Mouse (Mus musculus): ENCODE data around the gene Nfe2. TPM values are rescaled to one million over a fixed set of nuclear protein-coding genes. Genes with fewer than 3 reads are reported as not detected.

Gene Nfe2
- polyA plus RNA-seq (2015; fragmentation: Nextera tagmentation; extraction: Ambion mirVana) = 0.65 and 0.69 TPM in 2 replicates

DNA sequence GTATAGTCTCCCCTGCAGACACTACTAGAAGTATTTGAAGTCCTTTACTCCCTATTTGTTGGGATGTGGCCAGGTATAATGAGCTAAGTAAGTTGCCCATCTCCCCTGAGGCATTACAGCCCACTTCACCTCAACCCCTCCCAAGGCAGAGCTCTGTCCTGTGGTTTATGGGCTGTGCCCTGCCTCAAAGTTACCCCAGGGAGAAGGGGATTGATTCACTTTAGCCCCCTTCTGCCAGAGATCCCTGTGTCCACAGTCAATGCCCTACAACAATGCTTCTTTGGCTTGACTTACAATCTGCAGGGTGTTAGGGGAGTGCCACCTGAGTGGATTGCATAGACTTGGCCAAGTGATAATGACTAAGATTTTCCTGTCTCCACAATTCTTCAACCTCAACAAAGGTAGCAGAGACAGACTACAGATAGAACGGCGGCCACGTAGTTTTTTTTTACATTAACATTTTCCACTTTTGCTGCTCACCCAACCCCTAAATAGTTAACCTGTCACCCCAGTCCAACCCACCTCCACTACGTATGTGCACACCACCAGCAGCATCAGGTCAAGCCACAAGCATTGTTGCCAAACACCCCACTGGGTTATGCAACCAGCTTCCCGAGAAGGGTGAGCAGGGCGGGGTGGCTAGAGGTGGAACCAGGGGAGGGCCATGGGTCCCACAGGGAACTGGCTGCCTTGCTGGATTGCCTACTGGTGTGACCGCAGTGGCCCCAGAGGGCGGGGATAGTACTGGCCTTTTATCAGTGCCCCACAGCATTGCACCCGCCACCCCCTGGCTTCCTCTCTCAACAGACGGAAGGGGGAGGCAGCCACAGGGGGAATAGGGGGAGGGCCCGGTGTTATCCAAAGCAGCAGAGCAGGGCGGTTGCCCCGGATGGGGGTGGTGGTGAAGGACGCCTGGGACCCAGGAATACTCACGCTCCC lies at the start of gene Nfe2:
TSS of gene Nfe2 (minus strand) at position 614 of the 939 bp plus-strand sequence.
- H3K9me3 ChIP-seq (ENCODE audit: control insufficient read depth, low read length) = no peaks in the 10 kb centered on the region
- H3K36me3 ChIP-seq (ENCODE audit: control insufficient read depth, insufficient read depth, low read length) = no peaks in the 10 kb centered on the region
- H3K27ac ChIP-seq (ENCODE audit: low read depth, low read length) = no peak within 1 kb of the TSS
- H3K27me3 ChIP-seq (replicated peaks; ENCODE audit: control insufficient read depth, insufficient read depth, low read length) = peaks cover 6% of the 10 kb centered on the region
- ATAC-seq = no peak
- H3K4me3 ChIP-seq (ENCODE audit: low read length) = no peak within 1 kb of the TSS
- H3K4me1 ChIP-seq (ENCODE audit: control insufficient read depth, insufficient read depth, low read depth, low read length) = peaks cover 9% of the 10 kb centered on the region
- H3K4me2 ChIP-seq (ENCODE audit: low read length) = peak within 1 kb of the TSS; percentile 27; the same call in 1 of the 2 replicates
- WGBS = 16% methylated on average over 15 of the region's 15 CpGs
- peak within 1 kb of the TSS; percentile 13; the same call in 1 of the 2 replicates for H3K9ac ChIP-seq (ENCODE audit: low read depth, low read length)

DNA sequence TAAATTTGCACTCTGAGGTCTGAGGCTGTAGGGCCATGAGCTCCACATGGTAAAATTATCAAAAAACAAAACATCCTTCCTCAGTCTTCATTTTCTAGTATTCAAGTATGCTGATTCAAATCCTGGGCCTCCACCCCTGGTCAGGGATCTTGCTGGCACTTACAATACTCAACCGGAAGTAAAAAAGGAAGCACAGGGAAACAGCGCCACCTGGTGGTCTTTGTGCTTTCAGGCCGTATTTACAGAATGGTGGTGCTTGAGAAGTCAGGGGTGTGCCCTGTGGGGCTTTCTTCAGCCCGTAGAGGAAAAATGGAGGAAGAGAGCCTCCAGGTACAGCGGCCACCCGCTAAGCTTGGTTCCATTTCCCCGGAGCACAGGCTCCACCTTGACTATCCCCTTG lies 48.9 kb upstream of the Nfe2 start:
- Histone ChIP-seq H3K9ac (ENCODE audit: low read depth, low read length) (peak overlapping the region; percentile 48; the same call in 1 of the 2 replicates), H3K27me3 (replicated peaks; ENCODE audit: control insufficient read depth, insufficient read depth, low read length) (no peaks in the 10 kb centered on the region), H3K4me1 (ENCODE audit: control insufficient read depth, insufficient read depth, low read depth, low read length) (peaks cover 37% of the 10 kb centered on the region), H3K27ac (ENCODE audit: low read depth, low read length) (peak overlapping the region; percentile 52), H3K4me3 (ENCODE audit: low read length) (no peak overlapping the region), H3K9me3 (ENCODE audit: control insufficient read depth, low read length) (no peaks in the 10 kb centered on the region), H3K36me3 (ENCODE audit: control insufficient read depth, insufficient read depth, low read length) (no peaks in the 10 kb centered on the region), H3K4me2 (ENCODE audit: low read length) (no peak overlapping the region)
- ATAC-seq = no peak
- 1% methylated on average over 7 of the region's 7 CpGs for WGBS

DNA sequence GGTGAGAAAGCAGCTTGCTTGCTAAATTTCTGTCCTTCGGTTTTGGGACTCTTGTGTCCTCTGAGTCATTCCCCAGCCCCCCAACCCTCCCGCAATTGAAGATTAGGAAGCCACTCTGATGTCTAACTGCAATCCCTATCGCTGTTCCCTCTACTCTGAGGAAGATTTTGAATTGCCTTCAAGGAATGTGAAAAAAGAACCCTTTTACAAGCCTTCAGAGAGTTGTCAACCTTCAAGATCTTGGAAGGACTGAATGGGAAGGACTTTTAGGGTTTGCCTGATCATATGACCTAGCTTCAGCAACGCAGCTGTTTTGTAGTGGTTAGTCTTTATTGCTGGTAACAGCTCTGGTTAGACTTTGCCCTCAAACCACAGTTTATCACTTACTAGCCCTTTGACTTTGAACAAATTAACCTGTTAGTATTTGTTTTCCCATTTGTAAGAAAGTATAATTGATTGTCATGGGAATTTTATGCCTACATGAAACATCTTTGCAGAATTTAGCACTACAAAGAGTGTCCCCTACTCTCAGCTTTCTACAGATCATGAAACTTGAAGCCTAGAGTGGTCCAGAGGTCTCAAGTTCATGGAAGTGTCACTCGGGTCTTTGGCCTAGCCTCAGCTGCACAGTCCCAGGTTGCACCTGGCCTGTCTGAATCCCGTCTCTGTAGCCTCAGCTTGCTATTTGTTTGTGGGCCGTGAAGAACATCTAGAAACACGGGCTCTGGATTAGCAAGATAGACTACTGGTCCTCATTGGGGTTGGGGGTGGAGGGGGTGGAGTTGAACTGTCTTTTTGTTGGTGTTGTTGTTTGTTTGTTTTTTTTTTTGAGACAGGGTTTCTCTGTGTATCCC lies 47.8 kb upstream of the Nfe2 start:
- Histone ChIP-seq H3K4me2 (ENCODE audit: low read length) (peak overlapping the region; percentile 83), H3K9ac (ENCODE audit: low read depth, low read length) (peak overlapping the region; percentile 68), H3K27ac (ENCODE audit: low read depth, low read length) (peak overlapping the region; percentile 92), H3K4me3 (ENCODE audit: low read length) (peak overlapping the region; percentile 46), H3K4me1 (ENCODE audit: control insufficient read depth, insufficient read depth, low read depth, low read length) (peaks cover 47% of the 10 kb centered on the region), H3K9me3 (ENCODE audit: control insufficient read depth, low read length) (no peaks in the 10 kb centered on the region), H3K27me3 (replicated peaks; ENCODE audit: control insufficient read depth, insufficient read depth, low read length) (no peaks in the 10 kb centered on the region), H3K36me3 (ENCODE audit: control insufficient read depth, insufficient read depth, low read length) (no peaks in the 10 kb centered on the region)
- 27% methylated on average over 8 of the region's 8 CpGs for WGBS
- no peak for ATAC-seq

DNA sequence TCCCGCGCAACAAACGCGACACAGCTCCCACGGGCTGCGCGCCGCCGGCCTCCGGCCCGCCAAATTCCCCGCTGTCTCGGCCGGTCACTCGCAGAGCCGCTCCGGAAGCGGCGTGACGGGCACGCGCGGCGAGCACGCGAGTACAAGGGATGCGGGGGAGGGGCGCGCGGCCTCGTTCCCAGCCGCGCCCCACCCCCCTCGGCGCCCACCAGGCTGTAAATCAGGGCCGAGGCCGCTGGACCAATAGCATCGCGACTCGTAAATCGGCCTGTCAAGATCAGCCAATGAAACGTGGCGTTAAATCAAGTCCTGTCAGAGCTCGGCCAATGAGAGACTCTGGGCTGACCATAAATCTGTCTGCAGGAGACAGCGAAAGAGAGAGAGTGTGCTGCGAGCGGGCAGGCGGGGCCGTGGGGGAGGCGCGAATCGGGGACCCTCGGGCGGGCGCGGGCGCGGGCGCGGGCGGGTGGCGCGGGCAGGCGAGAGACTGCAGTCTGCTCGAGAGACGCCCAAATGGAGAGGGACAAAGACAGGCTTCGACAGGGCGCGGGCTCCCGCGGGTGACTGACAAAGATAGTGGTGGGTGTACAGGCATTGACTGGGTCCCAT lies 47.0 kb upstream of the Nfe2 start:
- H3K27ac ChIP-seq (ENCODE audit: low read depth, low read length) = peak overlapping the region; percentile 97
- H3K4me1 ChIP-seq (ENCODE audit: control insufficient read depth, insufficient read depth, low read depth, low read length) = peaks cover 56% of the 10 kb centered on the region
- no peaks in the 10 kb centered on the region for H3K9me3 ChIP-seq (ENCODE audit: control insufficient read depth, low read length)
- H3K36me3 ChIP-seq (ENCODE audit: control insufficient read depth, insufficient read depth, low read length) = no peaks in the 10 kb centered on the region
- peak overlapping the region; percentile 78 for H3K9ac ChIP-seq (ENCODE audit: low read depth, low read length)
- H3K4me2 ChIP-seq (ENCODE audit: low read length) = peak overlapping the region; percentile 83
- WGBS = under 1% methylated on average over 65 of the region's 71 CpGs
- ATAC-seq = peak; percentile 97
- H3K27me3 ChIP-seq (replicated peaks; ENCODE audit: control insufficient read depth, insufficient read depth, low read length) = no peaks in the 10 kb centered on the region
- H3K4me3 ChIP-seq (ENCODE audit: low read length) = peak overlapping the region; percentile 46

DNA sequence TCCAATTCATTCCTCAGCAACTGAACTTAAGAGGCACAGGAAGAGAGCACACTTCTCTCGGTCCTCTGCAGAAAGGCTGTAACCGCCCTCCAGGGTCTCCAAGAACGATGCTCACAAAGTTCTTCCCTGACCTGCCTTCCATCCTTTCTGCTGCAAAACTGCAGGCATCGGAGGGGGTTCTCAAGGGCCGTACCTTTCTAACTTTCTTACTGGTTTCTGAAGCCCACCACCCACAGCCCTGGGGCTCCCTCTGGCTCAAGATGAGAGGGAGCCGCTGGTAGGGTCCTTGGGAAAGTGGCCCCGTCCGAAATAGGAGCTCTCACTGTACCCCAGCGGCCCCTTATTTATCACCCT lies 46.4 kb upstream of the Nfe2 start:
- WGBS = 2% methylated on average over 9 of the region's 9 CpGs
- peak overlapping the region; percentile 46 for H3K4me3 ChIP-seq (ENCODE audit: low read length)
- H3K27ac ChIP-seq (ENCODE audit: low read depth, low read length) = peak overlapping the region; percentile 97
- H3K4me2 ChIP-seq (ENCODE audit: low read length) = peak overlapping the region; percentile 83
- no peaks in the 10 kb centered on the region for H3K9me3 ChIP-seq (ENCODE audit: control insufficient read depth, low read length)
- peak overlapping the region; percentile 78 for H3K9ac ChIP-seq (ENCODE audit: low read depth, low read length)
- peaks cover 61% of the 10 kb centered on the region for H3K4me1 ChIP-seq (ENCODE audit: control insufficient read depth, insufficient read depth, low read depth, low read length)
- H3K27me3 ChIP-seq (replicated peaks; ENCODE audit: control insufficient read depth, insufficient read depth, low read length) = no peaks in the 10 kb centered on the region
- ATAC-seq = no peak
- no peaks in the 10 kb centered on the region for H3K36me3 ChIP-seq (ENCODE audit: control insufficient read depth, insufficient read depth, low read length)

DNA sequence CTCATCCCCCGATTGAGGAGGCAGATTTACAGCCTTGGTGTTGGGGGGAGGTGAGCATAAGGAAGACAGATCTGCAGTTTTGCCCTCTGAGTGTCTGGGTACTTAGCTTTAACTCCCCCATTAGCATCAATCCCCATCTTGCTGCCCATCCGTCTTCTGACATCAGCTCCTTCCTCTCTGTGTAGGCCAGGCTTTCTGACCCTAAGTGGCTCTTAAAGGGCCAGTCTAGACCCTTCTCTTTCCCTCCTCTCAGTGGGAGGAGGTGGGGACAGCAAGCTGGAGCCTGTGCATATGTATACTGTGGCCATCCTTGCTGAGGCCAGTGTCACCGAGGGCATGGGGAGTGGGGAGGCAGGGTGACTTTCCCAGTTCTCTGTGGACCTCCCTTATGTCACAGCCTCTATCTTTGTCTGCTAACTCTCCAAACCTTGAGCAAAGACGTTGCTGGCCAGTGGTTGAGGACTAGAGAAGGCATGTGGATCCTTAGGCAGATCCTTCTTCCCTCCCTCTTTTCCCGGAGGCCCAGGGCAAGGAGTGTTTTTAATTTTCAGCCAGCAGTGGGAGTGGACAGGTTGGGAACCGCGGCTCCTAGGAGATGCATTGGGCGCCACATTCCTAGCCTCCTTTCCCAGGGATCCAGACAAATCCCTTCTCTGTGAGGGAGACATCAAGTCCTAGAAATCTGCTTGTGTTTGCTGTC lies 45.9 kb upstream of the Nfe2 start:
- WGBS = 9% methylated on average over 8 of the region's 8 CpGs
- Histone ChIP-seq H3K4me3 (ENCODE audit: low read length) (peak overlapping the region; percentile 46), H3K27me3 (replicated peaks; ENCODE audit: control insufficient read depth, insufficient read depth, low read length) (no peaks in the 10 kb centered on the region), H3K4me1 (ENCODE audit: control insufficient read depth, insufficient read depth, low read depth, low read length) (peaks cover 66% of the 10 kb centered on the region), H3K9ac (ENCODE audit: low read depth, low read length) (peak overlapping the region; percentile 78), H3K27ac (ENCODE audit: low read depth, low read length) (peak overlapping the region; percentile 97), H3K9me3 (ENCODE audit: control insufficient read depth, low read length) (no peaks in the 10 kb centered on the region), H3K36me3 (ENCODE audit: control insufficient read depth, insufficient read depth, low read length) (no peaks in the 10 kb centered on the region), H3K4me2 (ENCODE audit: low read length) (peak overlapping the region; percentile 83)
- ATAC-seq = no peak

DNA sequence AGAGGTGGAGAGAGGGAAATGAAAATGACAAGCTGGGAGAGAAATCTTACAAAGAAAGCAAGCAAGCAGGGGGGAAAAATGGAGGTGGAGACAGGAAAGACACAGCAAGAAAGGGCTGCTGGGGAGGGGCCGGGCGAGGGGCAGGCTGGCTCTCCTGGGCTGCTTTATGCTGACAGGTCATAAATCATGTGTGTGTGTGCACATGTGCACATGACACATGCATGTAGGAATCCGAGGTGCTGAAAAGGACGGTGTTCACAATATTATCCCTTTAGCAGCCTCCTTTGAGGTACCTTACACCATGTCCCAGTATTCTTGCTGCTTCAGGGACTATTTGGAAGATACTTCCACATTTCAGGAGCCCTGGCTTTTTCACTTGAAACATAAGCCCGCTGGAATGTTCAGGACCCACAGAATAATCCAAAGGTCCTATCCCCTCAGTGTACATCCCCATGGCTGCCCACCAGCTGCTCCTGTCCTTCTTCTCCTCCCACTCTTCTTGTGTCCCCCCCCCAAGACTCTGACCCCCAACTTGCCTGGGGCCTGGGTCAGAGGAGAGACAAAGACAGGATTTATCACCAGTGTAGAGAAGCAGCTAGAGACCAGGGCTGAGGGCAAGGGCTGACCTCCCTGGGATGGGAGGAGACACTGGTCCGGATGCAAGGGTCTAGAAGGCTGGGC lies 44.3 kb upstream of the Nfe2 start:
- WGBS = 23% methylated on average over 6 of the region's 6 CpGs
- H3K27ac ChIP-seq (ENCODE audit: low read depth, low read length) = peak overlapping the region; percentile 97
- H3K4me2 ChIP-seq (ENCODE audit: low read length) = no peak overlapping the region
- H3K4me3 ChIP-seq (ENCODE audit: low read length) = no peak overlapping the region
- H3K9ac ChIP-seq (ENCODE audit: low read depth, low read length) = peak overlapping the region; percentile 41
- H3K9me3 ChIP-seq (ENCODE audit: control insufficient read depth, low read length) = no peaks in the 10 kb centered on the region
- no peak for ATAC-seq
- H3K4me1 ChIP-seq (ENCODE audit: control insufficient read depth, insufficient read depth, low read depth, low read length) = peaks cover 68% of the 10 kb centered on the region
- no peaks in the 10 kb centered on the region for H3K36me3 ChIP-seq (ENCODE audit: control insufficient read depth, insufficient read depth, low read length)
- H3K27me3 ChIP-seq (replicated peaks; ENCODE audit: control insufficient read depth, insufficient read depth, low read length) = no peaks in the 10 kb centered on the region

Data from hindbrain, embryonic 16.5 days (tissue).